Mouse (Mus musculus) gastrocnemius, postnatal 36 days (tissue): ENCODE data around the gene Trpt1. TPM values are rescaled to one million over a fixed set of nuclear protein-coding genes. Genes with fewer than 3 reads are reported as not detected.

Experiments
- DNase-seq, 2 experiments: peaks; one replicate each; pipeline ENCODE4 v3.0.0; 2022
- intact Hi-C: fragments of 180-260 bp; cut with DNase I; formaldehyde crosslinking; loops from one replicate; pipeline ENCODE4 v1.15.1; 2025
- long read RNA-seq, 2 experiments: library from polyadenylated mRNA; stranded (forward); transcript quantifications; one replicate each; pipeline ENCODE4 v2.0.0; 2021
- total RNA-seq, 2 experiments: library from RNA; stranded (reverse); gene quantifications; 2 replicates each; pipeline ENCODE4 v1.2.3; 2021

Gene Trpt1
- 10 to 100 TPM; 21.0 to 23.2 TPM for total RNA-seq
- long read RNA-seq, experiment 1, transcript Trpt1-202 (6 exons, 972 nt): major isoform, 9 of 31 reads
- long read RNA-seq, experiment 1, transcript Trpt1-201 (7 exons, 1,103 nt): minor isoform, 5 of 31 reads
- long read RNA-seq, experiment 1, partial matches to known transcripts: 5 of 31 reads
- long read RNA-seq, experiment 1, other reads (novel, unspliced or antisense): 12 of 31 reads
- long read RNA-seq, experiment 2, transcript Trpt1-201 (7 exons, 1,103 nt): minor isoform, 9 of 27 reads
- long read RNA-seq, experiment 2, transcript Trpt1-202 (6 exons, 972 nt): major isoform, 12 of 27 reads
- long read RNA-seq, experiment 2, partial matches to known transcripts: 2 of 27 reads
- long read RNA-seq, experiment 2, other reads (novel, unspliced or antisense): 4 of 27 reads

DNA sequence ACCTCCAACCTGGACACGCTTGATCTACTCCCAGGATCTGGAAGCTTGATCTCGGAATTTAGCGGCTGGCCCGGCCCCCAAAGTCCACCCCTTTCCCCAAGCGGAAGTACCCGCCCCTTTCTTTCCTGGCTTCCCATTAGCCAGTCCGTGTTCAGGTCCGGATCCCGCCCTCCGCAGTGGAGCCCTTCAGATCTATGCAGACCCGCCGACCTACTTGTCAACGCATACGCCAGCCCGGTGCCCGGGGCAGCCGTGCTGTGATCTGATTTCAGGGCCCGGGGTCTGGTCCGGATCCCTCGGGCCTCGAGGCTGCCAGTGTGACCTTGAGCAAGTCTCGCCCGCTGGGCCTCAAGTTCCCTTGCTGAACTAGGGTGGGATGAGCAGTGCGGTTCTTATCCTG, at the start of gene Trpt1, which contains the start of gene Nudt22:
Gene Trpt1, plus strand, starts transcription at position 126 of the 400 bp plus-strand sequence.
Gene Nudt22, minus strand, starts transcription at position 112 of the 400 bp plus-strand sequence.
- intact Hi-C loops: loop anchor here (5.0 kb wide), 1 partner anchor 41 kb away; the partner anchor contains the start of gene Stip1
- DNase-seq: peak; percentile 83 to 86

DNA sequence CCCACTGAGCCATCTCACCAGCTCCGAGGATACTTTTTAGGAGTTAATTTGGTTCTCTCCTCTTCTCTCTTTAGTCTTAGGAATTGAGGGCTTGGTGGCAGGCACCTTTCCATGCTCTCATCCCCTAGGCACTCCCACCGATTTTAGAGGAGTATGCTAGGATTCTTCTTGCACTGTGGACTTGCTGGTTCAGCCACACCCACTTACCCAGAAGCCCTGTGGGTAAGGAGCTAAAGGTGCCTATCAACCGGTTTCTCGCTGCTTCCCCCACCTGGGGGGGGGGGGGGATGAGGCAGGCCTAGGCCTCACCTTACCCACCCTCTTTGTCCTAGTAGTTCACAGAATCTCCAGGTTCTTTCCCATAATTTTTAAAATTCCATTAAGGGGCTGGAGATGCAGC, 48.2 kb upstream of the Trpt1 start:
- intact Hi-C loops: loop anchor here (5.0 kb wide), 1 partner anchor 700 kb away; no protein-coding TSS in a partner anchor
- DNase-seq: no peak

DNA sequence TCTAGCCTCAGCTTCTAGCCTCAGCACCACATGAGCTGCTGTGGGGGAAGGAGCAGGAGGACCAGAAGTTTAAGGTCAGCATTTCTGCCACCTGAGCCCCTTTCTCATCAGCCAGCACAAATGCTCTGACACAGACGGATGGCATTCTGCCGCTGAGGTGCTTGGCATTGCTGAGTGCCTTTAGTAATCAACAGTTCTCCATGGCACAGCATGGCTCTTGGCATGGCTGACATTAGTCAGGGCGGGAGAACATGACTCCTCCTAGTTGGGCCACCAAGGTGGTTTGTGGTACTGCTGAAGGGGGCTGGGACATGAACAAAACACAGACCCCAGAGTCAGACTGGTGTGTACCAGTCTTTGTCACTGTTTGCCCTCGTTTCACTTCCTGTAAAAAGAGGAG, 47.7 kb upstream of the Trpt1 start:
- intact Hi-C loops: loop anchor here (5.0 kb wide), 1 partner anchor 701 kb away; no protein-coding TSS in a partner anchor
- DNase-seq: no peak

DNA sequence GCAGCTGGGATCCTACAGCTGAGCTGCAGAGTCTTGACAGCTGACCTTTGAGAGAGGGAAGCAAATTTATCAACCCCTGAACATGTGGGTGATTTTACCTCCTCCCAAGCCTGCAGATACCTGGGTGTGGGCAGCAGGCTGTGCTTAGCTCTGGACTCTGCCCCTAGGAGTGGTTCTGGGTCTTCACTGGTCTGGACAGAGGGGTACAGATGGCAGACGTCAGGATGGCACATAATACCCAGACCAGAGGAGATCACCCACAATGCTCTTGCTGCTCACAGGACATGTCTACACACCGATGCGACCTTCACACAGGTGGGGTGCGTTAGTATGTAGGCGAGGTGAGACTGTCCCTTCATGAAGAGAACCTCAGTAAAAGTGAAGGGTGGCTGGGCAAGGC, 46.4 kb upstream of the Trpt1 start:
- intact Hi-C loops: loop anchor here (5.0 kb wide), 1 partner anchor 702 kb away; no protein-coding TSS in a partner anchor
- no peak for DNase-seq

DNA sequence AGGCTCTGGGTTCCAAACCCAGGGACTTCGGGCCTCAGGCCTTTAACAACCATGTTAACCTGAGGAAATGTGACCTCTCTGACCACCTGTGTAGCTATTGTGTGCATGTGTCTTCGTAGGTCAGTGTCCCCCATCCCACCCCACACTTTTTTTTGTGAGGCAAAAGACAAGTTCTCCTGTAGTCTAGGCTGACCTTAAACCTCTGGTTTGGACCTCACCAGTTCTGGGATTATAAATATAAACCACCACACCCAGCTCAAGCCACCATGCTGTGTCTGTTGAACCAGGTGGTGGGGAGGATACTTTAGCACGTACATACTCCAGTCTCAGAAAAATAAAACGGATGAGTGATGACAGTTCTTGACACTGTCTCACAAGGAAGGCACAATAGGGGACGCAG, 46.0 kb upstream of the Trpt1 start:
- intact Hi-C loops: loop anchor here (5.0 kb wide), 1 partner anchor 703 kb away; no protein-coding TSS in a partner anchor
- DNase-seq: no peak

DNA sequence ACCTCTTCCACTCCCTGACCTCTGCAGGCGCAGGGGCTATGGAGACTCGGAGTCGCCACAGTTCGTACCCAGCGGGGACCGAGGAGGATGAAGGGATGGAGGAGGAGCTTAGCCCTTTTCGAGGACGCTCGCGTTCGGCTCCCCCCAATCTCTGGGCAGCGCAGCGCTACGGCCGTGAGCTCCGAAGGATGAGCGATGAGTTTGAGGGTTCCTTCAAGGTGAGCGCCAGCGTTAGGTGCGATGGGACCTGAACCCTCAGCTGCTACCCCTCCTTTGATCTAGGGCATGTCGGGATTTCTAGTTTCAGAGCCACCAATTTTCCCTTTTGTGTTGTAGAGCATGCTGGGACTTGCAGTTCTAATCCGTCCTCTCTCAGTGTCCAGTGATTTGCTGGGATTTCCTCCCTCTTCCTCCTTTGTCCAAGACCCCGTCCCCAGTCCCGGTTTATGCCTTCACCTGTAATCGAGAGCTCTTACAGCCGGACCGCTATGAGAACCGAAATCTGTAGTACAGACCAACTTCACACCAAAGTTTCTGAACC, 45.2 kb upstream of the Trpt1 start:
- intact Hi-C loops: no loop called here
- DNase-seq: peak in 1 of 2 experiments; percentile 52

DNA sequence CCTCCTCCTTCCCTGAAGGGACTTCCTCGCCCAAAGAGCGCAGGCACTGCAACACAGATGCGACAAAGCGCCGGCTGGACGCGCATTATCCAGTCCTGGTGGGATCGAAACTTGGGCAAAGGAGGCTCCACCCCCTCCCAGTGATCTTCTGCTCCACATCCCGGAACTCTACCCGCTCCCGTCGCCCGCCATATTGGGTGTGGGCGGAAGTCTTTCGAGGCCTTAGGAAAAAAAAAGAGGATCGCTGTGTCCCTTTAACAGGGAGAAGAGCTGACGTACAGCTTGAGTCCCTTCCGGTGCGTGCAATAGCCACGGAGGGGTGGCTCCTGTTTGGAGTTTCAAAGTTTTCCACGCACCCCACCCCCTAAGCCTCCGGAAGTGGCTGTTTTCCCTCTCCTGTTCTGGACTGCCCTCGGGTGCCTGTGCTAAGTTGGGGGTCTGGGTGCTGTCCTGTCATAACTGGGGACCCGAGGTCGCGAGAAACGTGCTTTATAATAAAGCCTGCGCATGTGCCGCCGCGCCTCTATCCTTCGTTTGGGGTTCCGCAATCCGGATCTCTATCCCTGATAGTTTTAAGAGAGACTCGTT, 44.5 kb upstream of the Trpt1 start:
- intact Hi-C loops: no loop called here
- peak; percentile 92 to 93 for DNase-seq

DNA sequence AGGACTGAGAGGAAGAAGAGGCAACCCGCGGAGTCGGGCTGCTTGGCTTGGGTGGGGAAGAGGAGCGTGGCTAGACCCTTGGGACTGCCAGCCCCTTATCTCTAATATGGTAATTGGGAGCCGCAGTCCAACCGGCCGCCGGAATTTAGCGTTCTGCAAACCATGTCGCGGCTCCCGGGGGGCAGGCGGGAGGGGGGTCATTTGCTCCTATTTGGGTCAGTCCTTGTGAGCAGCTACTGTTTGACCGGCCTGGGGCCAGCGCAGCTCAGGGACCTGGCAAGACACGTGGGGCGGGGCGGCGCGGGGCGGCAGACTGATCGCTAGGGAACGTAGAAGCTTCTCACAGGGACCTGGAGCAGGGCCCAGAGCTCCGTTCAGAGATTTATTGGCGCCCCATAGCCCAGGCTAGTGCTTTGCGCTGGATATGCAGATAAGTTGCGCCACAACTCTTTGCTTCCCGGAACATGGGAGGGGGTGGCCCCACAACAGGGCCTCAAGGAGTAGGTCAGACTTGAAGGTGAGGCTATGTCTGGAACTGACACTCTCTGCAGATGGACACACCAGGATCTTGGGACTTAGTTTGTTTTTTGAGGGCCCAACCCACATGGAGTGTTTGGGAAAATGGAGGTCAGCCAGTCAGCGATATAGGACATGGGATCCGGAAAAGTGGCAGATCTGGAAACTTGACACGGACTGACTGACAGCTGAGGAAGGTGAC, 43.8 kb upstream of the Trpt1 start:
- intact Hi-C loops: no loop called here
- peak; percentile 79 to 87 for DNase-seq

DNA sequence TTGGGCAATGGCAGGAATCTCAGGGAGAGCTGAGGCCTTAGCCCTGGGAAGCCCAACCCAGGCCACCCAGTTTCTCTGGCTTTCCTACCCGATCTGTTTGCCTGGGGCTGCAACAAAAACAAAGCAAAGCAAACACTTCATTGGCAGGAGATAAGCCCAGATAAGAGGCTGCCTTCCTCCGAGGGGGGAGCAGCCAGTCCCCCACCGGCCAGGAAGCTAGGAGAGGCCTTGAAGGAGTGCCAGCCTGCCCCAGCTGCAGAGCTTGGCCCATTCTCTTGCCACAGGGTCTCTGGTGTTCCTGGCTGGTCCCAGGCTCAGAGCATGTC, 43.3 kb upstream of the Trpt1 start:
- no peak for DNase-seq
- intact Hi-C loops: no loop called here

DNA sequence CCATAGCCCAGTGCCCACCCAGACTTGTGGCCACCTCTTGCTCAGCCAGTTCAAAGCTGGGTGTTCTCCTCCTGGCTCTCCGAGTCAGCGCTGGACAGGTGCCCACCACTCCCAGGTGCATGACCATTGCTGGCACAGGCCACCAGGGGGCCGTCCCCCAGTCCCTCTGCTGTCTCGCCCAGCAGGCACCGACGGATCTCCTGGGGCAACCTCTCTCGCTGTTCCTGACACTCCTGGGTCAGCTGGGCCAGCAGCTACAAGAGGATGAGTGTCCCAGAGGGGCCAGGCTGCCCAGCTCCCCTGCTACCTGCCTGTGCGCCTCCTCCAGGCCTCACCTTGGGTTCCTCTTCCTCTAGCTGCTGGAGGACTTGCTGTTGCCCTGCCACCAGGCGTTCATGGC, 41.9 kb upstream of the Trpt1 start:
- intact Hi-C loops: loop anchor here (2.0 kb wide), 1 partner anchor 13 kb away; the partner anchor contains the start of gene Bad
- no peak for DNase-seq

DNA sequence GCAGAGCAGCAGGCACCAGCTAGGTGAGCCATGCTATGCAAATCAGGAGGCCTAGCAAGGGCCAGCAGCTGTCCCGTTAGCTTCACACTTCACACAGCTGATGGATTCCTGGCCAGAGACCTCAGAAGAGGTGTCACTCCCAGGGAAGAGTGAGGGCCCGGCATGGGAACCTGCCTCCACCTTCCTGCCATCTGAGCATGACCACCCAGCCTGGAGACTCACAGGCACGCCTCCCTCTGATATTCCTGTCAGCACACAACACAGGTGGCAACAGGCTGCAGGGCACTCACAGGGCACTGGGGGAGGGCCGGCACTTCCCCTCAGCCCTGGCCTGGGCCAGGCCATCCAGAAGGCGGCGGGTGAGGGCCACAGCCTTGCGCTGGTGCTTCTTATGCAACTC, 40.5 kb upstream of the Trpt1 start:
- no peak for DNase-seq
- intact Hi-C loops: loop anchor here (2.0 kb wide), 1 partner anchor 15 kb away; the partner anchor contains the start of gene Bad

DNA sequence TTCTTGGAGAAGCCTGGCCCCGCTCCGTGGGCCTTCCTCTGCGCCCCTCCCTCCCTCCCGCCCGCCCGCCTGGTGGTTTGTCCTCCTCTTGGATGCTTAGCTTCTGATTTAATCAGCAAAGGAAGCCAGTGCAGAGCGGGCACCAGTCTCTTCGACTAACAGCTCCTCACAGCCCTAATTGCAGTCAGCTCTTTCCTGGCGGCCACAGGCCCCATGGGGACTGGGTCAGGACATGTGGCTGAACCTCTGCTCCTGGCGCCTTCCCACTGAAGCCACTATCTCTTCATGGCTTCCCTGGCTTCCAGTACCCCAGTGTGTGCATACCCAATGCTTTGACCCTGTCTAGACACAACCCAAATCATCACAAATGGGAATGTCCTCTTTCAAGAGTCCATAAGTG, 39.5 kb upstream of the Trpt1 start:
- intact Hi-C loops: no loop called here
- DNase-seq: no peak

DNA sequence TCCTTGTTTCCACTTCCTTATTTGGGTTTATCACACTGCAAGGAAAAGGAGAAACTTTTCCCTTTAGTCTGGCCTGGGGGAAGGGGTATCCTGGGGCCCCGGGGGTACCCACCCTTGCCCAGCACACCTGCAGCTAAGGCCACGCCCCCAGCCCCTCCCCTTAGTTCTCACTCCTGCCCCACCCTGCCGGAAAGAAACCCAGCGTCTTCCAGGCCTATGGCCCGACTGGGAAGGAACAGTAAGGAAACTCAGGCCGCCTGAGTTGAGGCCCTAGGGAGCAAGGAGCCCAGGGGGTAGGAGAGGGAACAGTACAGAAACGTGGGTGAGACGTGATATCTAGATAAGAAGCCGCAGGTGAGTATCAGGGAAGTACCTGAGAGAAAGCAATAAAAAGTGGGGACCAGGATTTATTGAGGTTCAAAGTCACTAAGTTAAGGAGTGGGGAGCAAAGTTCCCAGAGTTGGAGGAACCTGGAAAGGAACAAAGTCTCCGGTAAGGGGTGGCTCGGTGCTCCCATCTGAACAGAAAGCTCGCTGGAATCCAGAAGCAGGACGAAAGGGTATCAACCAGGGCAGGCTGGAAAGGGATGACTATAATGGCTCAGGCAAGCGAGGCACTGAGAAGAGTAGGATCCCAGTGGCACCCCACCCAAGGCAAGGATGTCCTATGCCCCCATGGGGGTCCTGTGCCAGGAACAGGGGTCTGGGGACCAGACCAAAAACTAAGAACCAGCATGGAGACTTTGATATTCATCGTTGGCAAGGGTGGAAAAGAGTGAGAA, 27.2 kb upstream of the Trpt1 start:
- intact Hi-C loops: loop anchor here (2.0 kb wide), 1 partner anchor 44 kb away; the partner anchor contains the start of gene Catsperz
- DNase-seq: no peak

DNA sequence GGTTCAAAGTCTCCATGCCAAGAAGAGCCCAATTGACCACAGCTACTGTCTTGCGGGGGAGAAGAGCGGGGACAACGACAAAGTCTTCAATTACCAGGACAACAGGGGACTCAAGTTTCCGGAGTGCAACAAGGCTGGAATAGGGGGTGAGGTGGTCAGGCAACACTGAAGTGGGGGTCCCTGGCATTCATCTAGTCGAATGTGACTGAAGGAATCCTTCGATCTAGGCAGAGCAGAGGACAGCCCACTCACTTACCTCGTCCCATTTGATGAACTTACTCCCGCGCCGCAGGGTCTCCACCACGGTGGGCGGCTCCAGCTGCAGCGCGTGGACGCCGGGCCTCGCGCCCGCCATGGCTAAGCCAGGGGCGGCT, 26.7 kb upstream of the Trpt1 start:
- intact Hi-C loops: loop anchor here (2.0 kb wide), 1 partner anchor 44 kb away; the partner anchor contains the start of gene Catsperz
- DNase-seq: no peak

DNA sequence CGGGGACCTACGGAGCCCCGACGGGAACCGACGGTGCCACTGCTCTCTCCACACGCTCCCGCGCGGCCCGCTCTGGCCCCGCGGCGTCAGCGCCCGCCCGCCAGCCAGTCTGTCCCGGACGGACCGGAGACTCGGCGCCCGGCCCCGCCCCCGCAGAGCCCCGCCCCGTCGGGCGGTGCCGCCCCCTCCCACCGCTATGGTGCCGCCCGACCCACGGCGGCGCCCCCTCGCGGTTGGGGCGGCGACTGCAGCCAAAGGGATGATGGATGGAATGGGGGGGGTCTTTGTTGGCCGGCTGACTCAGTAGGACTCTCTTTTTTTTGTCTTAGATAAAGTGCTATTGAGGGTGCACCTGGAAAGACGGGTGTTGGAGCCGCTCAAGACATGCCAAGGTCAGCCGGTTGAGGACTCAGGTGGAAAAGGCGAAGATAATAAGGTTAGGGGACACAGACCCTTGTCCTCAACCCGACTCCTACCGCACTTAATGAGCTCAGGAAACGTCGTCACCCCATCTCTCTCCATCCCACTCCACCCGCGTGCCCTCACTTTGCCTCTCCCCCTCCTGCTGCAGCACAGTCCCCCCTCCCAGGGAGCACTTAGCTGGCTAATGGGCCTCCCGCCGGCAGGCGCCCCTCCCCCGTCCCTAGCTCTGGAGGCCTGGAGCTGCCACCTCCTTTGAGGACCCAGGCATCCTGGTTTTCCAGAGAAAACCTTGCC, 26.1 kb upstream of the Trpt1 start:
- intact Hi-C loops: loop anchor here (2.0 kb wide), 1 partner anchor 45 kb away; the partner anchor contains the start of gene Catsperz
- peak; percentile 69 to 78 for DNase-seq

DNA sequence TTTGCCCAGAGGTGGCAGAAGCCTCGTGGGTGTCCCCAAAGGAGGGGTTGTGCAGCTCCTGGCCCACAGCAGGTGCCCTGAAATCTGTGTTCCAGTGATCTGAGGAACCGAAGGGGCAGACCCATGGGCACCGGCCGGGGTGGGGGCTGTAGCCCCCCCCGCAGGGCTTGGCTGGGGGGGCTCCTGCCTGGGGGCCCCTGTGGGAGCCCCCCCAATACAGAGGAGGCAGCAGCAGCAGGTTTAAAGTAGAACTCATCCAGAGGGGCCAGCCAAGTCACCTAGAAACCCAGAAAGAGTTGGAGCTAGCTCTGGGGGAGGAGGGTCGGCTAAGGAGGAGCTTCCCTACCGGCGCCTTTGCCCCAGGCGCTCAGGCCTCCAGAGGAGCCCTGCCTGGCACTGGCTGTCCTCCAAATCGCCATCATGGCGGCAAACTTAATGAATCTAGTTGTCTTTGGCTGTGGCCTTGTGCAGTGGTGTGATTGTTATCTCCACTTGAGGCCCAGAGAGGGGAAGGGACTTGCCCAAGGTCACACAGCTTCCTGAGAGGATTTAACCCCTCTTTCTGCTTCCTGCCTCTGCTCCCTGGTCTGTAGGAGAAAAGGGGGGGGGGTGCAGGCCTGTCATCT, 25.4 kb upstream of the Trpt1 start:
- no peak for DNase-seq
- intact Hi-C loops: no loop called here

DNA sequence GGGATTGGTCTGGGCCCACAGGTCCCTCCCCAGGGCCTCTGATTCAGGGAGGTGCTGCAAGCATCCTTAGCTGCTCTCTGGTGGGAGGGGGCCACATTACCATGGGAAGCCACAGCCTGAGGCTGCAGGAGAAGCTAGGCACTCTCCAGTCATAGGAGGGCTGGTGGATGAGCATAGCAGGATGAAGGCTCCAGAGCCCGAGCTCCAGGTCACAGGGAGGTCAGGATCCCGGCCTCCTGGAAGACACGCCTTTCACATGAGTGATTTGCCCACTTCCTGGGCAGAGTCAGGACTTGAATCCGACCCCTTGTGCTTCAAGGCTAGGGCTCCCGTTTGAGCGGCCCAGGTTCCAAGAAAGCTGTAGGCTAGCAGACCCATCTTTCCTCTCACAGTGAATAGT, 24.3 kb upstream of the Trpt1 start:
- intact Hi-C loops: no loop called here
- no peak for DNase-seq

DNA sequence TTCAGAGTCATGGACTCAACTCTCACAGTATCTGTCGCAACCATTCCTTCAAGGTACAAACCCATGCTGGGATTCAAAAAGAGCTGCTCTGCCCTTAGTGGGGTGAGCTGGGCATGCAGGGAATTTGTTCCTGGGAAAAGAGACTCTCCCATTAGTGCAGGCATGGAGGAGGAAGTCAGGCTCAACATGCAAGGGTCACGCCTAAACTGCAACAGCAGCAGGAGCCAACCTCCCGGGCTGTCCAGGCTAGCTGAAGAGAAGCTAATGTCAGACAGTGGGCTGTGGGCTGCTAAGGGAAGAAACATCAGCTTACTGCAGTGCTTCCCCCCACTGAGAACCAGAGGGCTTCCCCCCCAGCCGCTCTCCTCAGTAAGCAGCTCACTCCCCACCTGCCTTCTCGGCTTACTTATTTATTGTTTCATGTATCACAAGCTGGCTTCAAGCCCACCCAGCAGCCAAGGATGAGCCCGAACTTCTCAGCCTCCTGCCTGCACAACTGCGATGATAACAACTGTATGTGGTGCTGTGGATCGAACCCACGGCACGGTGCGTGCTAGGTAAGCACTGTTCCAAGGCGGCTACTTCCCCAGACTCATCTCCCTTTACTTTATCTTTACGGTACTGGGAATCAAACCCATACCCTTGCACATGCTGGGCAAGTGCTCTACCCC, 23.5 kb upstream of the Trpt1 start:
- no peak for DNase-seq
- intact Hi-C loops: no loop called here
